Mouse (Mus musculus) stomach, embryonic 16.5 days (tissue): ENCODE measurements at regions not wholly inside any gene's neighbourhood (a gene's known extent, or its start where the extent isn't known, plus 50 kb on each side); places are given as distances from the start of the nearest gene placed in this dataset.

Experiments used
- ATAC-seq: fragments of 200-750 bp; cut with Nextera tagmentation; 2 replicates; pipeline ENCODE4 v1.8.0; 2017; ENCODE audit warnings: moderate number of reproducible peaks, moderate TSS enrichment; ENCODE audit not compliant: insufficient read depth, low FRiP score
- H3K27ac ChIP-seq: fragments of 300-500 bp; sonication (generic); 2 replicates; pipeline ENCODE4 v1.5.1; 2014; ENCODE audit warnings: low read length
- H3K27me3 ChIP-seq: fragments of 300-500 bp; sonication (generic); 2 replicates; pipeline ENCODE4 v1.6.1; 2014; ENCODE audit warnings: low read length, control low read depth, mixed read lengths; ENCODE audit not compliant: control insufficient read depth, insufficient read depth
- H3K36me3 ChIP-seq: fragments of 300-500 bp; sonication (generic); 2 replicates; pipeline ENCODE4 v1.6.1; 2014; ENCODE audit warnings: low read length; ENCODE audit not compliant: control insufficient read depth, insufficient read depth
- H3K4me1 ChIP-seq: fragments of 300-500 bp; sonication (generic); 2 replicates; pipeline ENCODE4 v1.6.1; 2014; ENCODE audit warnings: low read length, control low read depth, mixed read lengths; ENCODE audit not compliant: control insufficient read depth, insufficient read depth
- H3K4me2 ChIP-seq: fragments of 300-500 bp; sonication (generic); 2 replicates; pipeline ENCODE4 v1.6.1; 2014; ENCODE audit warnings: low read depth, low read length, mixed read lengths
- H3K4me3 ChIP-seq: fragments of 300-500 bp; sonication (generic); replicated peaks from 2 replicates; pipeline ENCODE4 v1.5.1; 2014; ENCODE audit warnings: mild to moderate bottlenecking, low read length
- H3K9ac ChIP-seq: fragments of 300-500 bp; sonication (generic); 2 replicates; pipeline ENCODE4 v1.6.1; 2014; ENCODE audit warnings: low read length
- H3K9me3 ChIP-seq: fragments of 300-500 bp; sonication (generic); replicated peaks from 2 replicates; pipeline ENCODE4 v1.6.1; 2016; ENCODE audit warnings: low read length, control low read depth; ENCODE audit not compliant: control insufficient read depth
- WGBS: fragments of 180-500 bp; shearing (Covaris S2); extraction: QIAGEN DNeasy Blood & Tissue Kit; methylation state at CpG from one replicate; pipeline ENCODE4 v1.1.7; 2014; 5-methylcytosine and 5-hydroxymethylcytosine counted together

GRCm38 (mm10) chr5:77838186-77839097 lies 430.6 kb upstream of the Igfbp7 start:
- no peaks in the 10 kb centered on the region for H3K9me3 ChIP-seq
- ATAC-seq: no peak
- H3K36me3 ChIP-seq: no peaks in the 10 kb centered on the region
- H3K27me3 ChIP-seq: no peaks in the 10 kb centered on the region
- H3K9ac ChIP-seq: no peak overlapping the region
- no peaks in the 10 kb centered on the region for H3K4me1 ChIP-seq
- H3K4me3 ChIP-seq: no peak overlapping the region
- H3K4me2 ChIP-seq: no peak overlapping the region
- no peak overlapping the region for H3K27ac ChIP-seq
- WGBS: 44% methylated on average over 5 of the region's 5 CpGs

GRCm38 (mm10) chr5:77827971-77828370 lies 420.1 kb upstream of the Igfbp7 start:
- Histone ChIP-seq H3K9me3 (0 out of 2 replicates have a peak, but pooled peaks cover 6% of the 10 kb centered on the region), H3K36me3 (no peaks in the 10 kb centered on the region), H3K4me3 (no peak overlapping the region), H3K9ac (no peak overlapping the region), H3K27me3 (no peaks in the 10 kb centered on the region), H3K4me2 (no peak overlapping the region), H3K4me1 (no peaks in the 10 kb centered on the region), H3K27ac (no peak overlapping the region)
- ATAC-seq: no peak
- 75% methylated on average over 2 of the region's 2 CpGs for WGBS

DNA sequence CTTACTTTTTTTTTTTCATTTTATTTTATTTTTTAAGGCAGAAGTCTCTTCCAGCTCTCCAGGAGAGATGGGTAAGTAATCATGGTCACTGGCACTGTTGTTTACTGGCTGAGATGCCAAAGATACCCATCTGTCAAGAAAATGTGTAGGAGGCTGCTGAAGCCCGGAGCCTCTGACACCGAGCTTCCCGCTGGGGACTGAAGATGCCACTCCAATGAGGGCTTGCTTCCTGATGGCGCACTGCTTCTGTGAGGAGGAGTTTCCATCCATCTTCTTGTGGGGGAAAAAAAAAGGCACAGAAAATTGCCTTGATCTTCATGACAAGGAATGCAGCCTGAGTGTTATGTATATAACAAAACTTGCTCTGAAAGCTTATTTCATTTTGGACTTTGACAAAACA lies 418.2 kb upstream of the Igfbp7 start:
- H3K4me1 ChIP-seq: no peaks in the 10 kb centered on the region
- no peak for ATAC-seq
- WGBS: 64% methylated on average over 4 of the region's 4 CpGs
- no peak overlapping the region for H3K27ac ChIP-seq
- H3K4me2 ChIP-seq: no peak overlapping the region
- no peaks in the 10 kb centered on the region for H3K27me3 ChIP-seq
- no peak overlapping the region for H3K4me3 ChIP-seq
- H3K9ac ChIP-seq: no peak overlapping the region
- no peaks in the 10 kb centered on the region for H3K36me3 ChIP-seq
- 0 out of 2 replicates have a peak, but pooled peaks cover 6% of the 10 kb centered on the region for H3K9me3 ChIP-seq

DNA sequence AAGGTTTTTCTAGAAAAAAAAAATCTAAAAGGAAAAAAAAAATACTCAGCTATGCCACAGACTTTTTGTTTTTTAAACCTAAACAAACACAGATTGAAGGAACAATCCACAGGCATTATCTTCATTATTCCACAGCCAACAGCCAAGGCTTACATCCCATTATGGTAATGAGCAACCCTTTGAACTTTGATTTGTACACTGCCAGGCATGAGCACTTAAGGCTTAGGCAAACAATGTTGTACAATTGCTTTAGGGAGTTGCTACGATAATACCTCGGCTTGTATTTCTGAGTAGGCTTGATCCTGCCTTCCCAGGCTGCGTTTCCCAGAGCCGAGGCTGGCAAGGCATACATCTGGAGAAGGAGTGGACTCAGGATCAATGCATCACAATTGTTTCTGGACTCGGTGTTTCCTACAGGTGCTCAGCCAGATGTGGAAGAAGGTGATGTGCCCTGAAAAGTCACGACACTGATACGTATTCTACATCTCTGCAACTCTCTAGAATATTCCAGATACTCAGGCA lies 409.0 kb upstream of the Igfbp7 start:
- peak; percentile 88 for ATAC-seq
- no peaks in the 10 kb centered on the region for H3K9me3 ChIP-seq
- no peak overlapping the region for H3K4me3 ChIP-seq
- no peak overlapping the region for H3K9ac ChIP-seq
- H3K27me3 ChIP-seq: no peaks in the 10 kb centered on the region
- no peak overlapping the region for H3K4me2 ChIP-seq
- 59% methylated on average over 7 of the region's 7 CpGs for WGBS
- H3K36me3 ChIP-seq: no peaks in the 10 kb centered on the region
- no peaks in the 10 kb centered on the region for H3K4me1 ChIP-seq
- H3K27ac ChIP-seq: no peak overlapping the region

GRCm38 (mm10) chr5:77809844-77810243 lies 402.0 kb upstream of the Igfbp7 start:
- no peak for ATAC-seq
- H3K27me3 ChIP-seq: no peaks in the 10 kb centered on the region
- no peak overlapping the region for H3K27ac ChIP-seq
- H3K9me3 ChIP-seq: no peaks in the 10 kb centered on the region
- H3K4me2 ChIP-seq: no peak overlapping the region
- WGBS: 80% methylated on average over 6 of the region's 6 CpGs
- no peak overlapping the region for H3K9ac ChIP-seq
- no peaks in the 10 kb centered on the region for H3K4me1 ChIP-seq
- H3K36me3 ChIP-seq: no peaks in the 10 kb centered on the region
- no peak overlapping the region for H3K4me3 ChIP-seq

- ATAC-seq: no peak
- no peaks in the 10 kb centered on the region for H3K36me3 ChIP-seq
- 34% methylated on average over 3 of the region's 3 CpGs for WGBS
Observed at GRCm38 (mm10) chr5:77807726-77808125, 399.9 kb upstream of the Igfbp7 start.

DNA sequence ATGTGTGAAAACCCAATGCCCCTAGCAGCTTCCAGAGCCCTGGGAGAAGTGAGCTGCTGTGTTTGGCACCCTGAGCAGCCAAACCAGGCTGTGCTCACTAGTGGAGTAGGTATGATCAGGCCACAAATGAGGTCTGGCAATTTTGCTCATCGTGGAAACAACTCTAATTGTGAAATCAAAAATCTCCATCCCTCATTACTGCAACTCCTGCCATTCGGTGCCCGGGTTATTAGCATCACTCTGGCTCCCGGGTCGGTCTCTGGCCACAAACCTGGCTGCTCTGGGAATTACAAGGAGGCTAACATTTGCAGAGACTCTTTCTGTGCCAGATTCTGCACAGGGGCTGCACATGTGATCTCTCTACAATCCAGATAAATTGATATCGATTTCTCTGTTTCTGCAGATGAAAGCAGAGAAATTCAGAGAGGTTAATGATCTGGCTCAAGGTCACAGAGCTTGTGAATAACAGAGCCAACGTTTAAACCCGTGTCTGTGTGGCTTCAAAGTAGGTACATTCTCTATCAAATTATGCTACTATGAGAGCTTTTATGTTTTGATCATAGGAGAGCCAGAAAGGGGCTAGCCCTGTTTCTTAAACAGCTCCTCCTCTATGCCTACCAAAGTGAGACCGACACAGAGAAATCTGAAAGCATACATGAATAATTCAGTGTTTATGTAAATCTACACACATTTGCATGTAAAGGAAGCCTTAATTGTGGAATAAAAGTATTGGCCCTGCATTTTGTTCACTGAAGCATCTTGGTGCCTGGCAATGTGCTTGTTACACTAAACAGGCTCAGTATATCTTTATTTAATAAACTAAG lies 398.7 kb upstream of the Igfbp7 start:
- H3K9ac ChIP-seq: no peak overlapping the region
- no peaks in the 10 kb centered on the region for H3K27me3 ChIP-seq
- no peaks in the 10 kb centered on the region for H3K4me1 ChIP-seq
- no peak for ATAC-seq
- no peak overlapping the region for H3K4me3 ChIP-seq
- H3K27ac ChIP-seq: no peak overlapping the region
- no peaks in the 10 kb centered on the region for H3K36me3 ChIP-seq
- WGBS: 64% methylated on average over 9 of the region's 9 CpGs
- no peak overlapping the region for H3K4me2 ChIP-seq
- H3K9me3 ChIP-seq: no peaks in the 10 kb centered on the region

More at GRCm38 (mm10) chr5:77807726-77808125, 399.9 kb upstream of the Igfbp7 start:
- Histone ChIP-seq H3K27me3 (no peaks in the 10 kb centered on the region), H3K4me1 (no peaks in the 10 kb centered on the region), H3K9ac (no peak overlapping the region), H3K4me2 (no peak overlapping the region), H3K9me3 (no peaks in the 10 kb centered on the region), H3K4me3 (no peak overlapping the region), H3K27ac (no peak overlapping the region)

- ATAC-seq: no peak
- Histone ChIP-seq H3K36me3 (no peaks in the 10 kb centered on the region), H3K9me3 (no peaks in the 10 kb centered on the region), H3K4me3 (no peak overlapping the region), H3K4me1 (no peaks in the 10 kb centered on the region), H3K27me3 (no peaks in the 10 kb centered on the region), H3K4me2 (no peak overlapping the region), H3K27ac (no peak overlapping the region), H3K9ac (no peak overlapping the region)
- 88% methylated on average over 6 of the region's 6 CpGs for WGBS
Observed at GRCm38 (mm10) chr5:77805796-77806195, 398.0 kb upstream of the Igfbp7 start.

DNA sequence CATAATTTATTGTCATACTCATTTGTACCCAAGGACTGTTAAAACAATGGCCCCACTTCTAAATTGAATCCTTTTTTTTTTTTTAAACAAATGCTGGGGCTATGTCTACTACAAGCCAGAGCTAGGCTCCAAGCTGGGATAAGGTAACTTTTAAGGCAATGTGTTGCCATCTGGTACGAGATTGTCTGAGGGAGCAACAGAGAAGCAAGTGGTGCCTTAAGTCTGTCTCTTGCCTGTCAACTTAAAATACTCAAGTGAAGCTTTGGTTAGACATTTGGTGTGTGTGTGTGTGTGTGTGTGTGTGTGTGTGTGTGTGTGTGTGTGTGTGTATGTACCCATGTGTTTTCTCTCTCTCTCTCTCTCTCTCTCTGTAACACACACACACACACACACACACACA lies 397.5 kb upstream of the Igfbp7 start:
- Histone ChIP-seq H3K27me3 (no peaks in the 10 kb centered on the region), H3K9ac (no peak overlapping the region), H3K4me2 (no peak overlapping the region), H3K4me3 (no peak overlapping the region), H3K27ac (no peak overlapping the region), H3K36me3 (no peaks in the 10 kb centered on the region), H3K4me1 (no peaks in the 10 kb centered on the region), H3K9me3 (no peaks in the 10 kb centered on the region)
- 72% methylated on average over 1 of the region's 1 CpGs for WGBS
- ATAC-seq: no peak
